7 mouse cellular contexts compared by ENCODE assay signal in the genomic region with DNA sequence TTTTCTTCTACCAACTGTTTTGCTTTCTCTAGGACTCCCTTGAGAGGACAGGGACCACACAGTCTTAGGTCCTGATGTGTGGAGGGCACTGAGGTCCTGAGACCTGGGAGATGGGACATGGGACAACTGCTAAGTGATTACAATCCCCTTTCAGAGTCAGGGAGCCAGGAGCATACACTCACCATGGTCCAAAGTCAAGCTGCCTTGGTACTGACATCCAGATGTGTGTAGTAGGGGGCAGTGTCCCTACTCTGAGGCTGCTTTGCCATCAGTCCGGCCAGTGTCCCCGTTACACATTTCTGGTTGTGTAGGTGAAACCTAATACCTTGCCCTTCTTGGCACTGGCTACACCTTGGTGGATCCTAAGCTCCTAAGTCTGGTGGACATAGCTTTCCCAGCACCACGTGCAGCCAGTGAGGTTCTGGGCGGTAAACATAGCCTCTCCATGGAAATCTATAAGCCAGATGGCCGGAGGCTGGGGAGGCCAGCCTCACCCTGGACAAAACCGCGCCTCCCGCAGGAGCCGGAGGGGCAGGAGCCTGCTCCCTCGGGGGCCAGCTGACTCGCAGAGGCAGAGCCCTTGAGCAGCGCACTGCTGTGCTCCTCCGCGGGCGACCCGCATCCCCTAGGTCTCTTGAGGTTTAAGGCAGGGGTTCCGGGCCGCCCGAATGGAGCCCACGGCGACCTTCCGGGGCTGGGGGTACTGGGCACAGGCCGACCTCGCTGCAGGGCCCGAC. TPM values are rescaled to one million over a fixed set of nuclear protein-coding genes. Genes with fewer than 3 reads are reported as not detected.
DNase-seq lines count a peak whose midpoint lies in the region; ATAC-seq lines count a peak whose summit lies in the region.

No protein-coding gene starts in this region.

- H3K27me3 ChIP-seq in splenic B cell, adult 2 months (ENCODE audit: control insufficient read depth, insufficient read depth, low read length, poor library complexity, severe bottlenecking): no peaks in the 10 kb centered on the region

- DNase-seq in 3T3-L1 (ENCODE audit: low read depth, low spot score) (peak; percentile 62), A20 (ENCODE audit: low read depth, low spot score) (peak; percentile 18)
- peak; percentile 77 for DNase-seq in cerebellum, adult 11-12 months
- DNase-seq in gastrocnemius, adult 18-20 months (ENCODE audit: low spot score): peak; percentile 56
- peak; percentile 18 for DNase-seq in lung, postnatal 14 days
- DNase-seq in splenic B cell, adult 2 months (ENCODE audit: low read depth, low spot score): peak; percentile 15

- ATAC-seq in inflammation-experienced regulatory T-cells, adult 6 months: peak; percentile 15

- no peaks in the 10 kb centered on the region for H3K36me3 ChIP-seq in splenic B cell, adult 2 months (ENCODE audit: control insufficient read depth, insufficient read depth, low read length, poor library complexity, severe bottlenecking)

RNA-seq across cellular contexts. Expression of a gene that starts 0.6 kb away (rescaled TPM):
- total RNA-seq in gastrocnemius, adult 18-20 months (2021): 1 to 10 TPM; 6.0 to 8.4 TPM
- under 1 TPM; 0.28 to 0.48 (median 0.29) TPM for polyA plus RNA-seq in inflammation-experienced regulatory T-cells, adult 6 months (2017; shearing (Covaris generic))

RNA-seq across cellular contexts. Expression of a gene that starts 12.5 kb away (rescaled TPM):
- total RNA-seq in gastrocnemius, adult 18-20 months (2021): 1 to 10 TPM; 4.1 to 4.9 TPM
- 10 to 100 TPM in 1 of 3 experiments, 1 to 10 TPM in 2; 8.1 to 12.5 (median 9.3) TPM for polyA plus RNA-seq in inflammation-experienced regulatory T-cells, adult 6 months (2017; shearing (Covaris generic))

RNA-seq across cellular contexts. Expression of a gene that starts 12.7 kb away (rescaled TPM):
- 10 to 100 TPM; 45.7 to 48.1 TPM for total RNA-seq in gastrocnemius, adult 18-20 months (2021)
- 10 to 100 TPM; 88.3 to 98.3 (median 92.6) TPM for polyA plus RNA-seq in inflammation-experienced regulatory T-cells, adult 6 months (2017; shearing (Covaris generic))

RNA-seq across cellular contexts. Expression of a gene that starts 39.1 kb away (rescaled TPM):
- 1 to 10 TPM; 3.2 to 3.6 TPM for total RNA-seq in gastrocnemius, adult 18-20 months (2021)
- polyA plus RNA-seq in inflammation-experienced regulatory T-cells, adult 6 months (2017; shearing (Covaris generic)): not detected

Comparison
In these comparisons a context has a peak if more than half of its experiments do, and no peak if none do; other contexts are left out.
1. Peak in every context shown above with its lines: DNase-seq and ATAC-seq.
2. DNase-seq: peak in every context shown above with its lines; median percentile 77 in cerebellum, adult 11-12 months; 62 in 3T3-L1; 56 in gastrocnemius, adult 18-20 months; 18 in A20; 18 in lung, postnatal 14 days; 15 in splenic B cell, adult 2 months.